Mouse (Mus musculus) ES-Bruce4 (cell line): Measurements from ENCODE around the gene Hspa1b. TPM values are rescaled to one million over a fixed set of nuclear protein-coding genes. Genes with fewer than 3 reads are reported as not detected.
A peak's percentile ranks its signal among the peaks of the same experiment; 100 is the strongest.
"Not testable (repeated sequence)": the region's sequence is repeated elsewhere in the genome, so short reads cannot be mapped to it uniquely, and the experiment has no call there.

Experiments
- H3K27ac ChIP-seq: 2 replicates; pipeline ENCODE4 v1.5.1; 2012; ENCODE audit warnings: low read length, inconsistent platforms; ENCODE audit not compliant: insufficient read depth
- H3K27me3 ChIP-seq: 2 replicates; pipeline ENCODE4 v1.6.1; 2012; ENCODE audit warnings: mild to moderate bottlenecking, low read length, inconsistent platforms; ENCODE audit not compliant: control insufficient read depth, poor library complexity, insufficient read depth, severe bottlenecking
- H3K36me3 ChIP-seq: 2 replicates; pipeline ENCODE4 v1.6.1; 2012; ENCODE audit warnings: inconsistent platforms, mild to moderate bottlenecking, low read length, moderate library complexity; ENCODE audit not compliant: control insufficient read depth, poor library complexity, insufficient read depth, severe bottlenecking
- H3K4me1 ChIP-seq: one replicate; pipeline ENCODE4 v1.8.1; 2011; ENCODE audit warnings: low read length; ENCODE audit not compliant: control insufficient read depth, insufficient read depth
- H3K4me3 ChIP-seq: 2 replicates; pipeline ENCODE4 v1.5.1; 2011; ENCODE audit warnings: low read depth, mild to moderate bottlenecking, low read length
- H3K9ac ChIP-seq: 2 replicates; pipeline ENCODE4 v1.6.1; 2012; ENCODE audit warnings: low read depth, mild to moderate bottlenecking, inconsistent platforms; ENCODE audit not compliant: poor library complexity, severe bottlenecking
- H3K9me3 ChIP-seq: replicated peaks from 2 replicates; pipeline ENCODE4 v1.6.1; 2012; ENCODE audit warnings: mild to moderate bottlenecking, low read length, inconsistent platforms; ENCODE audit not compliant: control insufficient read depth, poor library complexity, insufficient read depth, severe bottlenecking
- CTCF ChIP-seq: IDR thresholded peaks from one replicate; pipeline ENCODE4 v1.8.1; 2011; ENCODE audit warnings: low read depth, low read length
- EP300 ChIP-seq: IDR thresholded peaks from 2 replicates; pipeline ENCODE4 v1.6.1; 2011; ENCODE audit warnings: low read depth, low read length; ENCODE audit not compliant: insufficient read depth
- POLR2A ChIP-seq: IDR thresholded peaks from one replicate; pipeline ENCODE4 v1.8.1; 2011; ENCODE audit warnings: low read length; ENCODE audit not compliant: insufficient read depth
- polyA plus RNA-seq: library from polyadenylated mRNA; stranded (reverse); fragments of >200 nt; gene quantifications from 2 replicates; pipeline ENCODE4 v1.2.4, GENCODE M21; 2011; ENCODE audit warnings: low read depth; ENCODE audit not compliant: missing spikeins, insufficient read depth, insufficient read length

Gene Hspa1b
- 2.6 and 3.0 TPM in 2 replicates for polyA plus RNA-seq

- Histone ChIP-seq H3K27ac (peak within 1 kb of the TSS; percentile 64), H3K9ac (peak within 1 kb of the TSS; percentile 69), H3K4me3 (peak within 1 kb of the TSS; percentile 96)
- not testable (repeated sequence) for H3K36me3 ChIP-seq, H3K27me3 ChIP-seq, H3K9me3 ChIP-seq, H3K4me1 ChIP-seq
These were observed at the start of gene Hspa1b for GRCm38 (mm10) chr17:34959130-34959778. TSS of gene Hspa1b (minus strand) at chr17:34959238.

GRCm38 (mm10) chr17:35007387-35007991 lies 48.5 kb upstream of the Hspa1b start:
- H3K27me3 ChIP-seq, result no peaks in the 10 kb centered on the region
- no peak overlapping the region for H3K4me3 ChIP-seq
- TF ChIP-seq EP300, result no peak
- no peak for TF ChIP-seq POLR2A
- no peak for TF ChIP-seq CTCF
- H3K36me3 ChIP-seq, result peaks cover 65% of the 10 kb centered on the region
- no peak overlapping the region for H3K27ac ChIP-seq
- no peaks in the 10 kb centered on the region for H3K9me3 ChIP-seq
- no peaks in the 10 kb centered on the region for H3K4me1 ChIP-seq
- H3K9ac ChIP-seq, result no peak overlapping the region

- not testable (repeated sequence) for H3K27ac ChIP-seq, H3K9me3 ChIP-seq, H3K4me3 ChIP-seq, H3K27me3 ChIP-seq, H3K4me1 ChIP-seq, H3K9ac ChIP-seq
- peaks cover 49% of the 10 kb centered on the region for H3K36me3 ChIP-seq
These were observed 46.9 kb upstream of the Hspa1b start for GRCm38 (mm10) chr17:35005902-35006301.

- Histone ChIP-seq H3K9me3 (no peaks in the 10 kb centered on the region), H3K27me3 (no peaks in the 10 kb centered on the region), H3K9ac (no peak overlapping the region), H3K36me3 (peaks cover 42% of the 10 kb centered on the region), H3K4me3 (no peak overlapping the region), H3K4me1 (no peaks in the 10 kb centered on the region), H3K27ac (no peak overlapping the region)
- TF ChIP-seq CTCF, result no peak
- no peak for TF ChIP-seq EP300
These were observed 46.1 kb upstream of the Hspa1b start for GRCm38 (mm10) chr17:35005158-35005557.

GRCm38 (mm10) chr17:35004075-35004717 lies 45.2 kb upstream of the Hspa1b start:
- no peaks in the 10 kb centered on the region for H3K9me3 ChIP-seq
- H3K4me1 ChIP-seq, result no peaks in the 10 kb centered on the region
- H3K36me3 ChIP-seq, result peaks cover 37% of the 10 kb centered on the region
- TF ChIP-seq EP300 (no peak), POLR2A (no peak), CTCF (no peak)
- no peak overlapping the region for H3K27ac ChIP-seq
- H3K9ac ChIP-seq, result no peak overlapping the region
- no peaks in the 10 kb centered on the region for H3K27me3 ChIP-seq
- H3K4me3 ChIP-seq, result no peak overlapping the region

GRCm38 (mm10) chr17:35003022-35003838 lies 44.2 kb upstream of the Hspa1b start:
- Histone ChIP-seq H3K27me3 (no peaks in the 10 kb centered on the region), H3K36me3 (peaks cover 30% of the 10 kb centered on the region)
- no peak for TF ChIP-seq CTCF
- TF ChIP-seq EP300, result no peak
- TF ChIP-seq POLR2A, result no peak

More at GRCm38 (mm10) chr17:35003022-35003838, 44.2 kb upstream of the Hspa1b start:
- Histone ChIP-seq H3K27ac (no peak overlapping the region), H3K4me3 (no peak overlapping the region), H3K4me1 (peaks cover 3% of the 10 kb centered on the region), H3K9ac (peak overlapping the region; percentile 92; the same call in 1 of the 2 replicates), H3K9me3 (no peaks in the 10 kb centered on the region)
